Mouse (Mus musculus) right cerebral cortex, postnatal 14 days (tissue): ENCODE data around the gene Cxadr.
A peak's percentile ranks its signal among the peaks of the same experiment; 100 is the strongest.

Experiments
- DNase-seq: peaks from one replicate; pipeline ENCODE4 v3.0.0; 2022

Gene Cxadr

GRCm38 (mm10) chr16:78372786-78373185, 71.5 kb downstream of the Cxadr start:
- DNase-seq, result no peak

GRCm38 (mm10) chr16:78373743-78374142, 72.5 kb downstream of the Cxadr start:
- no peak for DNase-seq

GRCm38 (mm10) chr16:78375222-78375621, 73.9 kb downstream of the Cxadr start:
- DNase-seq, result peak; percentile 7

GRCm38 (mm10) chr16:78375821-78376691, 74.8 kb downstream of the Cxadr start:
- DNase-seq, result peak; percentile 36

GRCm38 (mm10) chr16:78376745-78377570, 75.7 kb downstream of the Cxadr start, which contains the start of gene Btg3:
TSS of gene Btg3 (minus strand) at chr16:78377192.
- DNase-seq, result peak; percentile 86

GRCm38 (mm10) chr16:78378493-78378892, 77.2 kb downstream of the Cxadr start:
- DNase-seq, result no peak

GRCm38 (mm10) chr16:78389122-78389521, 87.8 kb downstream of the Cxadr start:
- DNase-seq, result no peak

- DNase-seq, result no peak
These were observed 88.7 kb downstream of the Cxadr start for GRCm38 (mm10) chr16:78389986-78390385.

- no peak for DNase-seq
These were observed 90.1 kb downstream of the Cxadr start for GRCm38 (mm10) chr16:78391354-78391753.

- DNase-seq, result no peak
These were observed 97.4 kb downstream of the Cxadr start for GRCm38 (mm10) chr16:78398734-78399133.

GRCm38 (mm10) chr16:78399423-78399822, 98.1 kb downstream of the Cxadr start:
- DNase-seq, result no peak

- no peak for DNase-seq
These were observed 101.0 kb downstream of the Cxadr start for GRCm38 (mm10) chr16:78402316-78402715.

GRCm38 (mm10) chr16:78406657-78407056, 105.4 kb downstream of the Cxadr start:
- no peak for DNase-seq

GRCm38 (mm10) chr16:78407855-78408254, 106.6 kb downstream of the Cxadr start:
- no peak for DNase-seq
